Mouse (Mus musculus) hindbrain, embryonic 13.5 days (tissue): ENCODE data around the gene 1700019D03Rik. TPM values are rescaled to one million over a fixed set of nuclear protein-coding genes. Genes with fewer than 3 reads are reported as not detected.

Experiments used
- ATAC-seq: fragments of 200-750 bp; cut with Nextera tagmentation; 2 replicates; pipeline ENCODE4 v1.8.0; 2017; ENCODE audit warnings: moderate TSS enrichment; ENCODE audit not compliant: low FRiP score
- H3K27ac ChIP-seq: fragments of 300-500 bp; sonication (generic); 2 replicates; pipeline ENCODE4 v1.5.1; 2015; ENCODE audit warnings: inconsistent platforms, mild to moderate bottlenecking, moderate library complexity
- H3K27me3 ChIP-seq: fragments of 300-500 bp; sonication (generic); 2 replicates; pipeline ENCODE4 v1.6.1; 2015; ENCODE audit warnings: mild to moderate bottlenecking, inconsistent platforms
- H3K36me3 ChIP-seq: fragments of 300-500 bp; sonication (generic); 2 replicates; pipeline ENCODE4 v1.6.1; 2015; ENCODE audit warnings: mild to moderate bottlenecking, inconsistent platforms
- H3K4me1 ChIP-seq: fragments of 300-500 bp; sonication (generic); replicated peaks from 2 replicates; pipeline ENCODE4 v1.6.1; 2015; ENCODE audit warnings: inconsistent platforms
- H3K4me2 ChIP-seq: fragments of 300-500 bp; sonication (generic); 2 replicates; pipeline ENCODE4 v1.6.1; 2015; ENCODE audit warnings: inconsistent platforms, mild to moderate bottlenecking, moderate library complexity
- H3K4me3 ChIP-seq: fragments of 300-500 bp; sonication (generic); 2 replicates; pipeline ENCODE4 v1.5.1; 2015; ENCODE audit warnings: mild to moderate bottlenecking, inconsistent platforms
- H3K9ac ChIP-seq: fragments of 300-500 bp; sonication (generic); 2 replicates; pipeline ENCODE4 v1.6.1; 2015; ENCODE audit warnings: mild to moderate bottlenecking, inconsistent platforms
- H3K9me3 ChIP-seq: fragments of 300-500 bp; sonication (generic); 2 replicates; pipeline ENCODE4 v1.6.1; 2016; ENCODE audit warnings: inconsistent platforms
- WGBS: fragments of 180-500 bp; shearing (Covaris S2); methylation state at CpG from one replicate; pipeline ENCODE4 v1.1.7; 2015; 5-methylcytosine and 5-hydroxymethylcytosine counted together
- polyA plus RNA-seq: library from polyadenylated mRNA; unstranded; fragments of >200 nt; fragmentation: Nextera tagmentation; extraction: Ambion mirVana; gene quantifications from 2 replicates; pipeline ENCODE4 v1.2.1, GENCODE M21; 2015

1700019D03Rik gene
- polyA plus RNA-seq, 1 experiment from 2014 or later, result 3.1 TPM

GRCm38 (mm10) chr1:53015606-53016005 is 4.4 kb downstream of the 1700019D03Rik start:
- Histone ChIP-seq H3K4me3 (no peak overlapping the region), H3K27me3 (no peaks in the 10 kb centered on the region), H3K27ac (no peak overlapping the region), H3K4me2 (no peak overlapping the region), H3K36me3 (no peaks in the 10 kb centered on the region), H3K9ac (no peak overlapping the region), H3K4me1 (no peaks in the 10 kb centered on the region), H3K9me3 (no peaks in the 10 kb centered on the region)
- no peak for ATAC-seq
- WGBS, result 57% methylated on average over 5 of the region's 5 CpGs

GRCm38 (mm10) chr1:53014716-53015115 is 5.3 kb downstream of the 1700019D03Rik start:
- WGBS, result 90% methylated on average over 6 of the region's 6 CpGs
- Histone ChIP-seq H3K9ac (no peak overlapping the region), H3K4me3 (no peak overlapping the region), H3K4me2 (no peak overlapping the region), H3K27ac (no peak overlapping the region), H3K4me1 (no peaks in the 10 kb centered on the region), H3K9me3 (no peaks in the 10 kb centered on the region), H3K36me3 (no peaks in the 10 kb centered on the region), H3K27me3 (no peaks in the 10 kb centered on the region)
- no peak for ATAC-seq

GRCm38 (mm10) chr1:52986692-52987091 is 33.3 kb downstream of the 1700019D03Rik start:
- no peak overlapping the region for H3K27ac ChIP-seq
- no peaks in the 10 kb centered on the region for H3K36me3 ChIP-seq
- no peak overlapping the region for H3K4me3 ChIP-seq
- H3K4me1 ChIP-seq, result no peaks in the 10 kb centered on the region
- H3K9ac ChIP-seq, result no peak overlapping the region
- H3K4me2 ChIP-seq, result no peak overlapping the region
- H3K27me3 ChIP-seq, result no peaks in the 10 kb centered on the region
- no peak for ATAC-seq
- no peaks in the 10 kb centered on the region for H3K9me3 ChIP-seq
- 66% methylated on average over 5 of the region's 5 CpGs for WGBS

GRCm38 (mm10) chr1:52973198-52973597 is 46.8 kb downstream of the 1700019D03Rik start:
- no peak overlapping the region for H3K27ac ChIP-seq
- H3K4me1 ChIP-seq, result 0 out of 2 replicates have a peak, but pooled peaks cover 4% of the 10 kb centered on the region
- ATAC-seq, result no peak
- 85% methylated on average over 5 of the region's 5 CpGs for WGBS
- no peak overlapping the region for H3K4me2 ChIP-seq
- no peaks in the 10 kb centered on the region for H3K9me3 ChIP-seq
- H3K27me3 ChIP-seq, result no peaks in the 10 kb centered on the region
- H3K9ac ChIP-seq, result no peak overlapping the region
- no peak overlapping the region for H3K4me3 ChIP-seq
- no peaks in the 10 kb centered on the region for H3K36me3 ChIP-seq

- Histone ChIP-seq H3K27me3 (no peaks in the 10 kb centered on the region), H3K4me1 (peaks cover 10% of the 10 kb centered on the region; the same call in 1 of the 2 replicates), H3K4me2 (no peak overlapping the region), H3K27ac (no peak overlapping the region), H3K9me3 (no peaks in the 10 kb centered on the region), H3K36me3 (no peaks in the 10 kb centered on the region), H3K9ac (no peak overlapping the region), H3K4me3 (no peak overlapping the region)
- 77% methylated on average over 2 of the region's 2 CpGs for WGBS
- peak; percentile 74 for ATAC-seq
Observed at GRCm38 (mm10) chr1:52971881-52972503, 48.0 kb downstream of the 1700019D03Rik start.

- no peak for ATAC-seq
- Histone ChIP-seq H3K4me2 (no peak overlapping the region), H3K9ac (no peak overlapping the region), H3K4me3 (no peak overlapping the region), H3K36me3 (no peaks in the 10 kb centered on the region), H3K9me3 (no peaks in the 10 kb centered on the region), H3K27me3 (no peaks in the 10 kb centered on the region), H3K27ac (no peak overlapping the region), H3K4me1 (peaks cover 6% of the 10 kb centered on the region; the same call in 1 of the 2 replicates)
- WGBS, result 73% methylated on average over 8 of the region's 8 CpGs
Observed at GRCm38 (mm10) chr1:52964581-52964980, 55.4 kb downstream of the 1700019D03Rik start.

GRCm38 (mm10) chr1:52963097-52963496 is 56.9 kb downstream of the 1700019D03Rik start:
- H3K9ac ChIP-seq, result no peak overlapping the region
- no peak overlapping the region for H3K4me3 ChIP-seq
- no peak overlapping the region for H3K27ac ChIP-seq
- no peaks in the 10 kb centered on the region for H3K27me3 ChIP-seq
- no peaks in the 10 kb centered on the region for H3K36me3 ChIP-seq
- H3K4me1 ChIP-seq, result peaks cover 6% of the 10 kb centered on the region; the same call in 1 of the 2 replicates
- no peaks in the 10 kb centered on the region for H3K9me3 ChIP-seq
- 85% methylated on average over 2 of the region's 2 CpGs for WGBS
- ATAC-seq, result no peak
- H3K4me2 ChIP-seq, result no peak overlapping the region

- Histone ChIP-seq H3K27ac (no peak overlapping the region), H3K27me3 (no peaks in the 10 kb centered on the region), H3K9ac (no peak overlapping the region), H3K9me3 (no peaks in the 10 kb centered on the region), H3K4me2 (no peak overlapping the region), H3K4me3 (no peak overlapping the region), H3K4me1 (no peaks in the 10 kb centered on the region), H3K36me3 (no peaks in the 10 kb centered on the region)
- ATAC-seq, result no peak
- 82% methylated on average over 6 of the region's 6 CpGs for WGBS
Observed at GRCm38 (mm10) chr1:52960191-52960590, 59.8 kb downstream of the 1700019D03Rik start.

GRCm38 (mm10) chr1:52956746-52957145 is 63.2 kb downstream of the 1700019D03Rik start:
- no peaks in the 10 kb centered on the region for H3K36me3 ChIP-seq
- H3K27ac ChIP-seq, result no peak overlapping the region
- no peak overlapping the region for H3K9ac ChIP-seq
- no peak for ATAC-seq
- 77% methylated on average over 4 of the region's 4 CpGs for WGBS
- peaks cover 19% of the 10 kb centered on the region for H3K4me1 ChIP-seq
- no peak overlapping the region for H3K4me2 ChIP-seq
- no peaks in the 10 kb centered on the region for H3K9me3 ChIP-seq
- H3K27me3 ChIP-seq, result no peaks in the 10 kb centered on the region
- H3K4me3 ChIP-seq, result no peak overlapping the region

- Histone ChIP-seq H3K36me3 (no peaks in the 10 kb centered on the region), H3K4me1 (peaks cover 19% of the 10 kb centered on the region), H3K27ac (no peak overlapping the region), H3K9me3 (no peaks in the 10 kb centered on the region), H3K4me2 (no peak overlapping the region), H3K4me3 (no peak overlapping the region), H3K9ac (no peak overlapping the region), H3K27me3 (no peaks in the 10 kb centered on the region)
- ATAC-seq, result no peak
- WGBS, result 34% methylated on average over 6 of the region's 6 CpGs
Observed at GRCm38 (mm10) chr1:52955102-52955501, 64.9 kb downstream of the 1700019D03Rik start.

- Histone ChIP-seq H3K4me2 (no peak overlapping the region), H3K27me3 (no peaks in the 10 kb centered on the region), H3K27ac (no peak overlapping the region), H3K36me3 (no peaks in the 10 kb centered on the region), H3K9me3 (no peaks in the 10 kb centered on the region), H3K4me1 (peaks cover 19% of the 10 kb centered on the region), H3K4me3 (no peak overlapping the region), H3K9ac (no peak overlapping the region)
- no peak for ATAC-seq
- WGBS, result 81% methylated on average over 2 of the region's 2 CpGs
Observed at GRCm38 (mm10) chr1:52954456-52954855, 65.5 kb downstream of the 1700019D03Rik start.

GRCm38 (mm10) chr1:52953548-52953947 is 66.4 kb downstream of the 1700019D03Rik start:
- H3K9ac ChIP-seq, result peak overlapping the region; percentile 76; the same call in 1 of the 2 replicates
- no peaks in the 10 kb centered on the region for H3K9me3 ChIP-seq
- H3K4me2 ChIP-seq, result peak overlapping the region; percentile 98
- peak overlapping the region; percentile 69 for H3K4me3 ChIP-seq
- 2% methylated on average over 4 of the region's 4 CpGs for WGBS
- peaks cover 19% of the 10 kb centered on the region for H3K4me1 ChIP-seq
- peak; percentile 52 for ATAC-seq
- no peaks in the 10 kb centered on the region for H3K27me3 ChIP-seq
- H3K27ac ChIP-seq, result no peak overlapping the region
- no peaks in the 10 kb centered on the region for H3K36me3 ChIP-seq
